ENCODE assay signal across 11 mouse cellular contexts in genomic region chr9:92930231-92930966, GRCm38 (mm10).
DNase-seq lines count a peak whose midpoint lies in the region; ATAC-seq and TF ChIP-seq lines count a peak whose summit lies in the region.
"Had no signal": no experiment of that assay in that cellular context is flagged by ENCODE, and none has a peak within 500 bp of the region (broad histone marks: within the 10 kb centered on the region; RNA-seq: fewer than 3 reads in every experiment).

No protein-coding gene starts in this region.

- H3K27ac ChIP-seq in forebrain, embryonic 10.5 days, result peak overlapping the region; percentile 72
- no peak overlapping the region for H3K27ac ChIP-seq in heart, adult 2 months
- H3K27ac ChIP-seq in gastrocnemius, adult 2 months, result no peak overlapping the region
- no peak overlapping the region for H3K27ac ChIP-seq in heart, embryonic 12.5 days (ENCODE audit: poor library complexity, severe bottlenecking)
- H3K27ac ChIP-seq: macrophage had no signal

- TF ChIP-seq EP300 in heart, adult 2 months (IDR thresholded peaks at IDR 0.05; ENCODE audit: insufficient read depth, low read depth, low read length), result no peak

- H3K4me1 ChIP-seq in forebrain, embryonic 10.5 days, result peaks cover 22% of the 10 kb centered on the region
- no peaks in the 10 kb centered on the region for H3K4me1 ChIP-seq in heart, adult 2 months (ENCODE audit: control insufficient read depth, insufficient read depth, low read length)
- no peaks in the 10 kb centered on the region for H3K4me1 ChIP-seq in heart, embryonic 12.5 days (replicated peaks)

- H3K4me3 ChIP-seq in forebrain, embryonic 10.5 days, result peak overlapping the region; percentile 31; the same call in 1 of the 2 replicates
- no peak overlapping the region for H3K4me3 ChIP-seq in heart, adult 2 months
- no peak overlapping the region for H3K4me3 ChIP-seq in gastrocnemius, adult 2 months
- H3K4me3 ChIP-seq in heart, embryonic 12.5 days, result no peak overlapping the region

- 11% methylated on average over 6 of the region's 6 CpGs for WGBS in forebrain, embryonic 10.5 days
- 57% methylated on average over 6 of the region's 6 CpGs for WGBS in heart, adult 2 months
- WGBS in heart, embryonic 12.5 days, result 66% methylated on average over 6 of the region's 6 CpGs

- no peak overlapping the region for H3K9ac ChIP-seq in heart, adult 2 months (ENCODE audit: low read depth, low read length)
- H3K9ac ChIP-seq in heart, embryonic 12.5 days, result no peak overlapping the region

- intact Hi-C loops in heart, adult 2 months (cut with DNase I), result no loop called here
- intact Hi-C loops in gastrocnemius, adult 2 months (cut with DNase I), result no loop called here

- TF ChIP-seq POLR2A in heart, adult 2 months (IDR thresholded peaks at IDR 0.05; ENCODE audit: insufficient read depth, low read depth, low read length), result no peak

- 0 out of 2 replicates have a peak, but pooled peaks cover 2% of the 10 kb centered on the region for H3K36me3 ChIP-seq in forebrain, embryonic 10.5 days (replicated peaks)
- no peaks in the 10 kb centered on the region for H3K36me3 ChIP-seq in heart, adult 2 months (ENCODE audit: control insufficient read depth, insufficient read depth, low read length)
- no peaks in the 10 kb centered on the region for H3K36me3 ChIP-seq in heart, embryonic 12.5 days

- DNase-seq in ES-CJ7 (ENCODE audit: low read depth, low spot score) (peak; percentile 96), WW6 (ENCODE audit: low read depth, low spot score) (peak; percentile 42)
- DNase-seq in forebrain, embryonic 10.5 days (ENCODE audit: extremely low spot score, low spot score), result peak; percentile 68
- DNase-seq in layer of hippocampus, postnatal 14 days (ENCODE audit: low spot score in 2 of 2), result peak; percentile 26 to 48
- no peak for DNase-seq in heart, adult 2 months
- no peak for DNase-seq in gastrocnemius, adult 2 months
- DNase-seq in heart, adult 18-20 months, result no peak
- DNase-seq: adrenal gland, postnatal 10 days; gastrocnemius, postnatal 10 days had no signal

- no peak for TF ChIP-seq CTCF in heart, adult 2 months (IDR thresholded peaks at IDR 0.05)
- no peak for TF ChIP-seq CTCF in gastrocnemius, adult 2 months (IDR thresholded peaks at IDR 0.05)

- peaks cover 28% of the 10 kb centered on the region for H3K9me3 ChIP-seq in forebrain, embryonic 10.5 days
- H3K9me3 ChIP-seq in heart, embryonic 12.5 days (replicated peaks), result peaks cover 14% of the 10 kb centered on the region

- no peak overlapping the region for H3K4me2 ChIP-seq in heart, embryonic 12.5 days

- no peaks in the 10 kb centered on the region for H3K79me2 ChIP-seq in heart, adult 2 months (replicated peaks; ENCODE audit: control insufficient read depth, insufficient read depth, low read length)

- ATAC-seq in heart, embryonic 12.5 days (ENCODE audit: insufficient number of reproducible peaks, low FRiP score), result no peak

- no peaks in the 10 kb centered on the region for H3K27me3 ChIP-seq in forebrain, embryonic 10.5 days (ENCODE audit: poor library complexity, severe bottlenecking)
- H3K27me3 ChIP-seq in heart, adult 2 months (ENCODE audit: control insufficient read depth, insufficient read depth, low read length), result no peaks in the 10 kb centered on the region
- no peaks in the 10 kb centered on the region for H3K27me3 ChIP-seq in heart, embryonic 12.5 days (replicated peaks)

Comparison
In these comparisons a context has a peak if more than half of its experiments do, and no peak if none do; other contexts are left out.
1. DNase-seq: peak in ES-CJ7 (single experiment), WW6 (single experiment), forebrain, embryonic 10.5 days (single experiment) and layer of hippocampus, postnatal 14 days (2 of 2); none in heart, adult 2 months (0 of 2), gastrocnemius, adult 2 months (single experiment) and heart, adult 18-20 months (0 of 2).